Mouse (Mus musculus) MEL (cell line): ENCODE measurements around the gene Poglut1. TPM values are rescaled to one million over a fixed set of nuclear protein-coding genes. Genes with fewer than 3 reads are reported as not detected.
A peak's percentile ranks its signal among the peaks of the same experiment; 100 is the strongest.

Source experiments
- DNase-seq: peaks from one replicate; pipeline ENCODE4 v3.0.0; 2011; ENCODE audit warnings: low read depth, low spot score
- H3K27ac ChIP-seq: 2 replicates; pipeline ENCODE4 v1.5.1; 2012; ENCODE audit warnings: low read depth, mild to moderate bottlenecking, control low read depth, low read length, moderate library complexity; ENCODE audit not compliant: control insufficient read depth
- H3K27me3 ChIP-seq, 2 experiments: fragments of 150-350 bp in 1 of 2; sonication (generic) in 1 of 2; 2 replicates each; pipeline ENCODE4 v1.6.1; 2012; ENCODE audit warnings: low read length in 2 of 2, mild to moderate bottlenecking in 2 of 2, improper control_type of control experiment in 1 of 2, moderate library complexity in 1 of 2; ENCODE audit not compliant: insufficient read depth in 2 of 2, control insufficient read depth in 1 of 2
- H3K36me3 ChIP-seq, 2 experiments: 2 replicates each; pipeline ENCODE4 v1.6.1; 2012 to 2014; ENCODE audit warnings: low read length in 2 of 2, improper control_type of control experiment in 1 of 2, inconsistent platforms in 1 of 2, mild to moderate bottlenecking in 1 of 2; ENCODE audit not compliant: insufficient read depth in 2 of 2, control insufficient read depth in 1 of 2
- H3K4me1 ChIP-seq, 2 experiments: fragments of 150-350 bp in 1 of 2; sonication (generic) in 1 of 2; 2 replicates each; pipeline ENCODE4 v1.6.1; 2012; ENCODE audit warnings: low read length in 2 of 2, improper control_type of control experiment in 1 of 2, mild to moderate bottlenecking in 1 of 2; ENCODE audit not compliant: insufficient read depth in 2 of 2, control insufficient read depth in 1 of 2
- H3K4me3 ChIP-seq, 2 experiments: fragments of 150-350 bp in 1 of 2; sonication (generic) in 1 of 2; 2 replicates each; pipeline ENCODE4 v1.5.1; 2012; ENCODE audit warnings: low read depth in 2 of 2, low read length in 2 of 2, mild to moderate bottlenecking in 2 of 2, moderate library complexity in 2 of 2, control low read depth in 1 of 2, improper control_type of control experiment in 1 of 2; ENCODE audit not compliant: control insufficient read depth in 1 of 2, insufficient read depth in 1 of 2
- H3K79me2 ChIP-seq: 2 replicates; pipeline ENCODE4 v1.6.1; 2012; ENCODE audit warnings: mild to moderate bottlenecking, low read length, moderate library complexity; ENCODE audit not compliant: control insufficient read depth, poor library complexity, insufficient read depth
- H3K9ac ChIP-seq: 2 replicates; pipeline ENCODE4 v1.6.1; 2012; ENCODE audit warnings: low read depth, mild to moderate bottlenecking, control low read depth, low read length, moderate library complexity; ENCODE audit not compliant: control insufficient read depth, poor library complexity, severe bottlenecking
- H3K9me3 ChIP-seq: fragments of 150-350 bp; sonication (generic); replicated peaks from 2 replicates; pipeline ENCODE4 v1.6.1; 2012; ENCODE audit warnings: mild to moderate bottlenecking, low read length, improper control_type of control experiment, moderate library complexity; ENCODE audit not compliant: insufficient read depth
- BHLHE40 ChIP-seq: IDR thresholded peaks from 2 replicates; pipeline ENCODE4 v1.6.1; 2012; ENCODE audit warnings: low read depth, mild to moderate bottlenecking, inconsistent platforms, low read length, improper control_type of control experiment, borderline replicate concordance
- CHD1 ChIP-seq: IDR thresholded peaks from 2 replicates; pipeline ENCODE4 v1.6.1; 2012; ENCODE audit warnings: low read depth, mild to moderate bottlenecking, inconsistent platforms, low read length, improper control_type of control experiment
- CHD2 ChIP-seq: IDR thresholded peaks from 2 replicates; pipeline ENCODE4 v1.6.1; 2011; ENCODE audit warnings: low read length, improper control_type of control experiment
- CTCF ChIP-seq, 3 experiments: IDR thresholded peaks in 2 of 3; conservative IDR thresholded peaks in 1 of 3; 2 replicates each; pipeline ENCODE4 v1.5.1; 2011 to 2012; ENCODE audit warnings: low read length in 3 of 3, low read depth in 2 of 3, mild to moderate bottlenecking in 2 of 3, improper control_type of control experiment in 1 of 3, inconsistent platforms in 1 of 3, mixed read lengths in 1 of 3, moderate library complexity in 1 of 3; ENCODE audit not compliant: control insufficient read depth in 1 of 3, insufficient read depth in 1 of 3, poor library complexity in 1 of 3, severe bottlenecking in 1 of 3
- E2F4 ChIP-seq: IDR thresholded peaks from 2 replicates; pipeline ENCODE4 v1.6.1; 2011; ENCODE audit warnings: low read depth, low read length, improper control_type of control experiment, borderline replicate concordance
- ELF1 ChIP-seq: IDR thresholded peaks from 2 replicates; pipeline ENCODE4 v1.6.1; 2014; ENCODE audit warnings: low read depth, mild to moderate bottlenecking, inconsistent platforms, low read length, improper control_type of control experiment, moderate library complexity
- EP300 ChIP-seq, 2 experiments: IDR thresholded peaks; 2 replicates each; pipeline ENCODE4 v1.6.1; 2011; ENCODE audit warnings: improper control_type of control experiment in 2 of 2, low read length in 2 of 2, low read depth in 1 of 2, mild to moderate bottlenecking in 1 of 2
- ETS1 ChIP-seq: IDR thresholded peaks from 2 replicates; pipeline ENCODE4 v1.6.1; 2012; ENCODE audit warnings: low read depth, mild to moderate bottlenecking, inconsistent platforms, low read length, improper control_type of control experiment, moderate library complexity
- GABPA ChIP-seq: IDR thresholded peaks from 2 replicates; pipeline ENCODE4 v1.6.1; 2012; ENCODE audit warnings: low read depth, mild to moderate bottlenecking, inconsistent platforms, low read length, improper control_type of control experiment, moderate library complexity
- HCFC1 ChIP-seq: IDR thresholded peaks from 2 replicates; pipeline ENCODE4 v1.6.1; 2012; ENCODE audit warnings: low read depth, mild to moderate bottlenecking, inconsistent platforms, low read length, improper control_type of control experiment, moderate library complexity
- KAT2A ChIP-seq: conservative IDR thresholded peaks from 2 replicates; pipeline ENCODE4 v1.6.1; 2012; ENCODE audit warnings: low read depth, low read length, improper control_type of control experiment, inconsistent platforms
- MAFK ChIP-seq: IDR thresholded peaks from 2 replicates; pipeline ENCODE4 v1.6.1; 2011; ENCODE audit warnings: low read depth, mild to moderate bottlenecking, low read length, improper control_type of control experiment, borderline replicate concordance
- MAX ChIP-seq: IDR thresholded peaks from 2 replicates; pipeline ENCODE4 v1.6.1; 2011; ENCODE audit warnings: low read length, improper control_type of control experiment
- MAZ ChIP-seq: IDR thresholded peaks from 2 replicates; pipeline ENCODE4 v1.6.1; 2012; ENCODE audit warnings: low read depth, mild to moderate bottlenecking, inconsistent platforms, low read length, improper control_type of control experiment
- MEF2A ChIP-seq: IDR thresholded peaks from 2 replicates; pipeline ENCODE4 v1.6.1; 2014; ENCODE audit warnings: low read depth, mild to moderate bottlenecking, inconsistent platforms, low read length, improper control_type of control experiment; ENCODE audit not compliant: poor library complexity, insufficient replicate concordance, severe bottlenecking; ENCODE audit errors: extremely low read depth
- MXI1 ChIP-seq: IDR thresholded peaks from 2 replicates; pipeline ENCODE4 v1.6.1; 2011; ENCODE audit warnings: mild to moderate bottlenecking, low read depth, low read length, improper control_type of control experiment
- MYC ChIP-seq: IDR thresholded peaks from 2 replicates; pipeline ENCODE4 v1.6.1; 2011; ENCODE audit warnings: low read depth, mild to moderate bottlenecking, low read length, improper control_type of control experiment, moderate library complexity
- NELFE ChIP-seq: IDR thresholded peaks from 2 replicates; pipeline ENCODE4 v1.6.1; 2011; ENCODE audit warnings: low read depth, low read length, improper control_type of control experiment
- NRF1 ChIP-seq: IDR thresholded peaks from 2 replicates; pipeline ENCODE4 v1.6.1; 2014; ENCODE audit warnings: low read depth, mild to moderate bottlenecking, inconsistent platforms, low read length, improper control_type of control experiment, moderate library complexity; ENCODE audit not compliant: poor library complexity, insufficient read depth, severe bottlenecking
- POLR2A ChIP-seq, 2 experiments: IDR thresholded peaks; 2 replicates each; pipeline ENCODE4 v1.6.1; 2011 to 2012; ENCODE audit warnings: low read length in 2 of 2, mild to moderate bottlenecking in 2 of 2, control low read depth in 1 of 2, improper control_type of control experiment in 1 of 2, low read depth in 1 of 2, moderate library complexity in 1 of 2; ENCODE audit not compliant: control insufficient read depth in 1 of 2, insufficient read depth in 1 of 2, poor library complexity in 1 of 2
- POLR2AphosphoS2 ChIP-seq: IDR thresholded peaks from 2 replicates; pipeline ENCODE4 v1.6.1; 2011; ENCODE audit warnings: low read length, improper control_type of control experiment
- POLR2AphosphoS5 ChIP-seq: IDR thresholded peaks from 2 replicates; pipeline ENCODE4 v1.6.1; 2012; ENCODE audit warnings: low read depth, borderline replicate concordance, mild to moderate bottlenecking, inconsistent platforms, low read length, moderate library complexity, mixed read lengths
- RCOR1 ChIP-seq: IDR thresholded peaks from 2 replicates; pipeline ENCODE4 v1.6.1; 2012; ENCODE audit warnings: low read depth, mild to moderate bottlenecking, inconsistent platforms, low read length, improper control_type of control experiment
- SIN3A ChIP-seq: IDR thresholded peaks from 2 replicates; pipeline ENCODE4 v1.6.1; 2012; ENCODE audit warnings: low read length, improper control_type of control experiment, inconsistent platforms
- TAL1 ChIP-seq: IDR thresholded peaks from 2 replicates; pipeline ENCODE4 v1.6.1; 2012; ENCODE audit warnings: mild to moderate bottlenecking, inconsistent platforms, low read length, moderate library complexity, mixed read lengths
- TBP ChIP-seq: IDR thresholded peaks from 2 replicates; pipeline ENCODE4 v1.8.0; 2011; ENCODE audit warnings: low read depth, low read length, improper control_type of control experiment
- TCF12 ChIP-seq: IDR thresholded peaks from 2 replicates; pipeline ENCODE4 v1.6.1; 2014; ENCODE audit warnings: low read depth, mild to moderate bottlenecking, inconsistent platforms, low read length, improper control_type of control experiment, moderate library complexity
- USF1 ChIP-seq: IDR thresholded peaks from 2 replicates; pipeline ENCODE4 v1.6.1; 2014; ENCODE audit warnings: low read depth, mild to moderate bottlenecking, inconsistent platforms, low read length, improper control_type of control experiment, moderate library complexity
- USF2 ChIP-seq, 2 experiments: IDR thresholded peaks; 2 replicates each; pipeline ENCODE4 v1.6.1; 2011 to 2012; ENCODE audit warnings: improper control_type of control experiment in 2 of 2, low read length in 2 of 2, borderline replicate concordance in 1 of 2, inconsistent platforms in 1 of 2, low read depth in 1 of 2, mild to moderate bottlenecking in 1 of 2; ENCODE audit not compliant: insufficient read depth in 1 of 2
- ZMIZ1 ChIP-seq: IDR thresholded peaks from 2 replicates; pipeline ENCODE4 v1.6.1; 2012; ENCODE audit warnings: low read depth, mild to moderate bottlenecking, inconsistent platforms, low read length, improper control_type of control experiment, moderate library complexity
- polyA plus RNA-seq, 2 experiments: library from polyadenylated mRNA; stranded (reverse) in 1 of 2; unstranded in 1 of 2; fragments of >175 nt in 1 of 2; fragments of >200 nt in 1 of 2; gene quantifications; 2 replicates each; pipeline versions ENCODE4 v1.2.1 to v1.2.4; 2012; ENCODE audit warnings: low replicate concordance in 2 of 2, low read depth in 1 of 2; ENCODE audit not compliant: insufficient read length in 2 of 2, insufficient read depth in 1 of 2, missing spikeins in 1 of 2
- total RNA-seq: library from RNA; depleted of rRNA; stranded (reverse); fragments of 300-350 nt; gene quantifications from 2 replicates; pipeline ENCODE4 v1.2.3, GENCODE M21; 2012; rRNA removed

The Poglut1 gene
- 17.7 and 17.9 TPM in 2 replicates for total RNA-seq
- 10 to 100 TPM in 1 of 2 experiments, not detected in 1; 28.6 TPM for polyA plus RNA-seq

DNA sequence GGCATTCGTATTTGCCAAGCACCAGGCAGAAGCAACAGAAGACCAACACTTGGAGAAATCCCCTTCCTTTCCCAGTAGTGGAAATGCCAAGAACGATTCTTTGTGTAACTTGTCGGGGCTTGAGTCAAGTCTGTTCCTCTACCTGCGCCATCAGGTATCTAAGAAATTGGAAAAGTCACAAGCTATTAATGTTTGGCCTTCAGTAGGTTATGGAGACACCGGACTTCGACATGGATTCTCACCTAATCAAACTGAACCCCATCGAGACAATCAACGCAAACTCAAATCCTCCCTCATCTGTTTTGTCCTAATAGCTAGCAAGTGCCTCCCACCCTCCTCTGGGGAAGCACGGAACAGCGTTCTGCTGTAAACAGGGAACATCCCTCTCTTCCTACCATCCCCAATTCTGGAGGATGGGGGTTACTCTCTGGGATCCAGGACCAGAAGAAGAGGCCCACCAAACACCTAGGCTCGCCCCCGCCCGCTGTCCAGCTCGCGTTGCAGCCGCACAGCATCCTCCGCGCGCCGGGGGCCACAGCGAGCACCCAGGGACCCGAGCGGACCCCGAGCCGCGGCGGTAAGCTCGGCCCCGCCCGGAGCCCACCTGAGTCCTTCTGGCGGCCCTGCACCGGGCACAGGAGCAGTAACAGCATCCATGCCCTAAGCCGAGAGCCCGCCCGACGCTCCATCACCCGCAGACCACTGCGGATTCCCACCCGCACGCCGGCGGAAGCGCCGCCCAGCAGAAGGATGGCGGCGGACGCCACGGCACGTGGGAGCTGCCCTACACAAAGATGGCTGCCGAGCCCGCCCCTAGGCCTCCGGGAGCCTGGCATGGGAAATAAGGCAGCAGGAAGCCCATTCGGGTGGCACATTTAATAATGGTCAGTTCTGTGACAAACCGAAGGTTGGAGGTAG, at the start of gene Poglut1:
Gene Poglut1, minus strand, starts transcription at position 780 of the 918 bp plus-strand sequence.
- Histone ChIP-seq H3K36me3 (peaks cover 2 to 12% of the 10 kb centered on the region in 2 experiments; a peak in 3 of 4 replicates), H3K9ac (peak within 1 kb of the TSS; percentile 58), H3K9me3 (no peaks in the 10 kb centered on the region), H3K27ac (peak within 1 kb of the TSS; percentile 33; the same call in 1 of the 2 replicates), H3K79me2 (peaks cover 6% of the 10 kb centered on the region; the same call in 1 of the 2 replicates), H3K4me3 (peak within 1 kb of the TSS; percentile 73 to 76), H3K4me1 (peaks cover 2 to 7% of the 10 kb centered on the region in 2 experiments; a peak in 3 of 4 replicates), H3K27me3 (peaks cover 0 to 11% of the 10 kb centered on the region in 2 experiments; a peak in 2 of 4 replicates)
- TF ChIP-seq POLR2AphosphoS2 (peak; percentile 20; the same call in 1 of the 2 replicates), CHD2 (no peak), HCFC1 (peak; percentile 93), KAT2A (peak; percentile 61; the same call in 1 of the 2 replicates), NELFE (peak; percentile 78), RCOR1 (peak; percentile 58; the same call in 1 of the 2 replicates), CTCF (IDR thresholded peaks at IDR 0.05 in 2 of 3, conservative IDR thresholded peaks at IDR 0.05 in 1 of 3; ENCODE audit: control insufficient read depth in 1 of 3, insufficient read depth in 1 of 3, low read depth in 2 of 3, low read length in 3 of 3, poor library complexity in 1 of 3, severe bottlenecking in 1 of 3) (no peak), TCF12 (peak; percentile 68), MYC (peak; percentile 92), EP300 (IDR thresholded peaks at IDR 0.05; ENCODE audit: low read depth in 1 of 2, low read length in 2 of 2) (peak in 1 of 2 experiments; percentile 49; a peak in 2 of 4 replicates), POLR2AphosphoS5 (no peak), GABPA (peak; percentile 56; the same call in 1 of the 2 replicates), MAZ (peak; percentile 69; the same call in 1 of the 2 replicates), POLR2A (IDR thresholded peaks at IDR 0.05; ENCODE audit: control insufficient read depth in 1 of 2, insufficient read depth in 1 of 2, low read depth in 1 of 2, low read length in 2 of 2, poor library complexity in 1 of 2) (peak; percentile 82 to 87), MAX (peak; percentile 94), MEF2A (no peak), ZMIZ1 (peak; percentile 82), CHD1 (peak; percentile 90; the same call in 1 of the 2 replicates), ELF1 (peak; percentile 65; the same call in 1 of the 2 replicates), BHLHE40 (peak; percentile 92), ETS1 (0 out of 2 replicates have a peak, but pooled peaks have one; percentile 16), SIN3A (peak; percentile 75), MAFK (no peak), TAL1 (no peak), E2F4 (no peak), USF2 (IDR thresholded peaks at IDR 0.05; ENCODE audit: borderline replicate concordance in 1 of 2, insufficient read depth in 1 of 2, low read depth in 1 of 2, low read length in 2 of 2) (peak in 1 of 2 experiments; percentile 67; a peak in 1 of 4 replicates), USF1 (peak; percentile 94), TBP (peak; percentile 77), MXI1 (peak; percentile 90), NRF1 (peak; percentile 53; the same call in 1 of the 2 replicates)
- DNase-seq: peak; percentile 85
